16 mouse cellular contexts compared by ENCODE assay signal in the genomic region with DNA sequence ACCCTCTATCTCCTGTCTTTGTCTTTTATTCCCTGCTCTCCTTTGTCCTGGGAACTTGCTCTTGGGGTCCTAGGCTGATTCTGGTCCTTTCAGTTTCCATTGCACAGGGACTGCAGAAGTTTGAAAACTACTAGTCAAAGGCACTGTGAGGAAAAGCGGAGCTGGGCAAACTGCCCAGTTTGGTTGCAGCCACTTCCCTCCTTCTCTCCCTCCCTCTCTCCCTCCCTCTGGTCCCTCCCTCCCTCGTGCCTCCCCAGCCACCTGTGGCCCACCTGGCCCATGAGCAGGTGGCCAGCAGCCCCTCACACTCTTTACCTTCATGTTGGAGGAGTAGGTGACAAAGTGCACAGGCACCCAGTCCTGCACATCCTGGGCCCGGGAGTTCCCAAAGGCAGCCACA. TPM values are rescaled to one million over a fixed set of nuclear protein-coding genes. Genes with fewer than 3 reads are reported as not detected.
DNase-seq lines count a peak whose midpoint lies in the region; ATAC-seq lines count a peak whose summit lies in the region.
"Had no signal": no experiment of that assay in that cellular context is flagged by ENCODE, and none has a peak within 500 bp of the region (broad histone marks: within the 10 kb centered on the region; RNA-seq: fewer than 3 reads in every experiment).

No protein-coding gene starts in this region.

- no peak overlapping the region for H3K9ac ChIP-seq in midbrain, embryonic 14.5 days (replicated peaks; ENCODE audit: low read length)
- H3K9ac ChIP-seq: heart, embryonic 12.5 days; hindbrain, embryonic 12.5 days; limb, embryonic 13.5 days had no signal

- peak; percentile 5 for DNase-seq in cerebellum, adult 9-11 months
- DNase-seq in cerebellum, adult 11-12 months: no peak
- peak; percentile 43 for DNase-seq in left cerebral cortex, postnatal 4 days
- DNase-seq in left cerebral cortex, adult 8-10 months (ENCODE audit: low spot score in 2 of 2): no peak
- peak; percentile 57 for DNase-seq in adipocyte (ENCODE audit: low spot score)
- DNase-seq in midbrain, embryonic 14.5 days: peak; percentile 22
- DNase-seq in layer of hippocampus, adult 9-10 months (ENCODE audit: low spot score): no peak
- no peak for DNase-seq in cerebellum, postnatal 4 days (ENCODE audit: low spot score in 2 of 2)
- DNase-seq: gastrocnemius, adult 2 months; kidney, adult 8-10 months; right cerebral cortex, adult 18-20 months had no signal

- no peak overlapping the region for H3K4me2 ChIP-seq in midbrain, embryonic 14.5 days (ENCODE audit: low read length)
- H3K4me2 ChIP-seq: heart, embryonic 12.5 days; hindbrain, embryonic 12.5 days; limb, embryonic 13.5 days had no signal

- no peak overlapping the region for H3K27ac ChIP-seq in midbrain, embryonic 14.5 days (replicated peaks; ENCODE audit: low read depth, low read length)
- H3K27ac ChIP-seq: gastrocnemius, adult 2 months; hindbrain, embryonic 12.5 days; limb, embryonic 13.5 days had no signal

- ATAC-seq in midbrain, embryonic 14.5 days (ENCODE audit: low FRiP score, low TSS enrichment): no peak
- ATAC-seq: lung, postnatal 0 days had no signal

- intact Hi-C loops in left cerebral cortex, postnatal 4 days (cut with DNase I): no loop called here

- WGBS in midbrain, embryonic 14.5 days: 69% methylated on average over 3 of the region's 3 CpGs

- no peaks in the 10 kb centered on the region for H3K4me1 ChIP-seq in midbrain, embryonic 14.5 days (ENCODE audit: control insufficient read depth, insufficient read depth, low read length)
- H3K4me1 ChIP-seq: limb, embryonic 13.5 days had no signal

- H3K4me3 ChIP-seq in midbrain, embryonic 14.5 days (replicated peaks; ENCODE audit: low read depth, low read length): no peak overlapping the region
- H3K4me3 ChIP-seq: gastrocnemius, adult 2 months; heart, embryonic 12.5 days; hindbrain, embryonic 12.5 days; limb, embryonic 13.5 days had no signal

- no peaks in the 10 kb centered on the region for H3K27me3 ChIP-seq in midbrain, embryonic 14.5 days (ENCODE audit: control insufficient read depth, insufficient read depth, low read length)
- H3K27me3 ChIP-seq: heart, embryonic 12.5 days; hindbrain, embryonic 12.5 days; limb, embryonic 13.5 days had no signal

- peaks cover 58% of the 10 kb centered on the region for H3K36me3 ChIP-seq in midbrain, embryonic 14.5 days (ENCODE audit: control insufficient read depth, insufficient read depth, low read length)

- H3K9me3 ChIP-seq in midbrain, embryonic 14.5 days (ENCODE audit: control insufficient read depth, low read length): no peaks in the 10 kb centered on the region
- H3K9me3 ChIP-seq: G1E; heart, embryonic 12.5 days; hindbrain, embryonic 12.5 days; limb, embryonic 13.5 days had no signal

RNA-seq across cellular contexts. Expression of a gene that starts 19.1 kb away (rescaled TPM):
- total RNA-seq in left cerebral cortex, postnatal 4 days (2021): 10 to 100 TPM; 16.4 to 17.8 TPM
- total RNA-seq in left cerebral cortex, adult 8-10 months (2022): 10 to 100 TPM; 15.0 to 16.6 (median 15.7) TPM
- 6.2 and 6.6 TPM in 2 replicates for polyA plus RNA-seq in midbrain, embryonic 14.5 days (2014; fragmentation: Nextera tagmentation; extraction: Ambion mirVana)

RNA-seq across cellular contexts. Expression of a gene that starts 38.6 kb away (rescaled TPM):
- total RNA-seq in left cerebral cortex, postnatal 4 days (2021): 1 to 10 TPM in 1 of 2 experiments, under 1 TPM in 1; 0.84 to 1.2 TPM
- total RNA-seq in left cerebral cortex, adult 8-10 months (2022): 10 to 100 TPM in 1 of 4 experiments, 1 to 10 TPM in 3; 4.2 to 11.2 (median 6.9) TPM
- polyA plus RNA-seq in midbrain, embryonic 14.5 days (2014; fragmentation: Nextera tagmentation; extraction: Ambion mirVana): 1.8 and 2.5 TPM in 2 replicates

RNA-seq across cellular contexts. Expression of a gene that starts 39.0 kb away (rescaled TPM):
- total RNA-seq in left cerebral cortex, postnatal 4 days (2021): 10 to 100 TPM; 17.1 to 18.5 TPM
- total RNA-seq in left cerebral cortex, adult 8-10 months (2022): 10 to 100 TPM; 44.8 to 52.2 (median 48.8) TPM
- polyA plus RNA-seq in midbrain, embryonic 14.5 days (2014; fragmentation: Nextera tagmentation; extraction: Ambion mirVana): 8.5 and 9.1 TPM in 2 replicates

Comparison
In these comparisons a context has a peak if more than half of its experiments do, and no peak if none do; other contexts are left out.
1. DNase-seq: peak in cerebellum, adult 9-11 months (single experiment), left cerebral cortex, postnatal 4 days (single experiment), adipocyte (single experiment) and midbrain, embryonic 14.5 days (single experiment); none in cerebellum, adult 11-12 months (single experiment), left cerebral cortex, adult 8-10 months (0 of 2), layer of hippocampus, adult 9-10 months (single experiment) and cerebellum, postnatal 4 days (0 of 2).